Mouse (Mus musculus) forebrain, embryonic 14.5 days (tissue): ENCODE results near the gene Gpr183. TPM values are rescaled to one million over a fixed set of nuclear protein-coding genes. Genes with fewer than 3 reads are reported as not detected.

Source experiments
- ATAC-seq: fragments of 200-750 bp; cut with Nextera tagmentation; 2 replicates; pipeline ENCODE4 v1.8.0; 2017; ENCODE audit warnings: mild to moderate bottlenecking, moderate library complexity
- DNase-seq: peaks from one replicate; pipeline ENCODE4 v3.0.0-alpha.2; 2015; ENCODE audit warnings: low spot score
- H3K27ac ChIP-seq: fragments of 300-500 bp; sonication (generic); 2 replicates; pipeline ENCODE4 v1.5.1; 2014; ENCODE audit warnings: low read depth, mild to moderate bottlenecking, control low read depth, low read length, moderate library complexity
- H3K27me3 ChIP-seq: fragments of 300-500 bp; sonication (generic); replicated peaks from 2 replicates; pipeline ENCODE4 v1.6.1; 2014; ENCODE audit warnings: low read length, control low read depth, mixed read lengths; ENCODE audit not compliant: control insufficient read depth, insufficient read depth
- H3K36me3 ChIP-seq: fragments of 300-500 bp; sonication (generic); 2 replicates; pipeline ENCODE4 v1.6.1; 2014; ENCODE audit warnings: low read length, control low read depth; ENCODE audit not compliant: control insufficient read depth, insufficient read depth
- H3K4me1 ChIP-seq: fragments of 300-500 bp; sonication (generic); 2 replicates; pipeline ENCODE4 v1.6.1; 2014; ENCODE audit warnings: antibody characterized with exemption, low read length, control low read depth; ENCODE audit not compliant: control insufficient read depth, insufficient read depth
- H3K4me2 ChIP-seq: fragments of 300-500 bp; sonication (generic); 2 replicates; pipeline ENCODE4 v1.6.1; 2014; ENCODE audit warnings: mild to moderate bottlenecking, control low read depth, low read length
- H3K4me3 ChIP-seq: fragments of 300-500 bp; sonication (generic); 2 replicates; pipeline ENCODE4 v1.5.1; 2014; ENCODE audit warnings: low read depth, low read length, control low read depth
- H3K9ac ChIP-seq: fragments of 300-500 bp; sonication (generic); 2 replicates; pipeline ENCODE4 v1.6.1; 2014; ENCODE audit warnings: mild to moderate bottlenecking, low read length, control low read depth, moderate library complexity
- H3K9me3 ChIP-seq: fragments of 300-500 bp; sonication (generic); replicated peaks from 2 replicates; pipeline ENCODE4 v1.6.1; 2016; ENCODE audit warnings: low read length, control low read depth, mixed read lengths; ENCODE audit not compliant: control insufficient read depth
- WGBS: fragments of 180-500 bp; shearing (Covaris S2); extraction: QIAGEN DNeasy Blood & Tissue Kit; methylation state at CpG from one replicate; pipeline ENCODE4 v1.1.7; 2014; 5-methylcytosine and 5-hydroxymethylcytosine counted together
- polyA plus RNA-seq: library from polyadenylated mRNA; unstranded; fragments of >200 nt; fragmentation: Nextera tagmentation; extraction: Ambion mirVana; gene quantifications from 2 replicates; pipeline ENCODE4 v1.2.1, GENCODE M21; 2014

Gene Gpr183
- polyA plus RNA-seq, 1 experiment from 2014 or later: 1.1 TPM

DNA sequence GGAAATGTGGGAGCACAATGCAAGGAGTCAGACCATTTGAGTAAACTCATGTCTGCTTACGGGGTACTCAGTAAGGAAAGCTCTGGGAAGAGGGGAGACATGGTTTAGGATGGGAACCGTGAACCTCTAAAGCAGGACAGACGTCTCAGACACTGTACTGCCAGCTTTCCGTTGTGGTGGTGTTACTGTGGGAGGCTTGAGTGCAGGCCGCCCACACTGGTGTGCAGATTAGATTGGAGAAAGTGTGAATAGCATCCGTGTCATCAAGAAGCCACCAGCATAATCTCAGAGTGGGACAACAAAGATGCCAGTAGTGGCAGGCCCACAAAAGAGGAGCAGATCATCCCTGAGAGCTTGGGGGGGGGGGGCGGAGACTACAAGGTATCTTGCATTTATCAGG, 37.2 kb upstream of the Gpr183 start:
- ATAC-seq: no peak
- WGBS: 93% methylated on average over 7 of the region's 7 CpGs

DNA sequence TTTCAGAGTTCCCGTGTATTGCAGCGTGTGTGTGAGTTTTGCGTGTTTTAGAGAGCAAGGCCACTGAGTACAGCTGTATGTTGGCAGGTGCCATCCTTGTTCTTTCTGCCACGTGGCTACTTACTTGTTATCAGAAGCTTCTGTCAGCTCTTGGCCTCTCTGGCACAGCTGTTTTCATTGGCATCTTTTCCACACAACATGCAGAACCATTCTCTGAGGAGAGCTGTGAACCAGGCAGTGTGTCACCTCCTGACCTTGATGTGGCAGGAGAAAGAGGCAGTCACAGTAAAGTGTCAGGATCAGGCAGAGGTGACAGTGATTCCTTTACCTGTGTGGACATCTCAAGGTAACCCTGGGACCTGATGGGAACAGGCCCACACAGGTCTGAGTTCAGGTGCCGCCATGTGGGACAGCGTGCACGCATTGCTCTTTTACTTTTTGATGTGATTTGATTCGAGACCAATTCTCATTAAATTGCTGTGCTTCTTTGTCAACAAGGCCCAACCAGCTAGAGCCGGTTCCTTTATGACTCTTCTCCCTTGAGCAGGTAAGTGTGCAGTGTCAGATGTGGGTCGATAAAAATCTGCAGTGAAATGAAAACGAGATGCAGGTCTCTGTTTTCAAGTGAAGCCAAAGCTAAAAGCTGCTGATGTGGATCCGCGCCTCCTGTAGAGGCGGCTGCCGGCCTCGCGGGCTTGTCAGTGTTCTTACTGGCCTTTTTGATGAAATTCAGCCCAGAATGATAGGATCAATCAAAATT, 35.5 kb upstream of the Gpr183 start:
- H3K4me2 ChIP-seq: no peak overlapping the region
- DNase-seq (no peak), ATAC-seq (no peak)
- no peak overlapping the region for H3K27ac ChIP-seq
- no peak overlapping the region for H3K4me3 ChIP-seq
- no peaks in the 10 kb centered on the region for H3K27me3 ChIP-seq
- H3K9me3 ChIP-seq: no peaks in the 10 kb centered on the region
- no peaks in the 10 kb centered on the region for H3K4me1 ChIP-seq
- H3K9ac ChIP-seq: no peak overlapping the region
- 94% methylated on average over 17 of the region's 17 CpGs for WGBS
- peaks cover 9% of the 10 kb centered on the region; the same call in 1 of the 2 replicates for H3K36me3 ChIP-seq

More for the DNA sequence above, 37.2 kb upstream of the Gpr183 start:
- Histone ChIP-seq H3K4me3 (no peak overlapping the region), H3K9ac (no peak overlapping the region), H3K9me3 (no peaks in the 10 kb centered on the region), H3K27me3 (no peaks in the 10 kb centered on the region), H3K27ac (no peak overlapping the region), H3K4me2 (no peak overlapping the region), H3K4me1 (no peaks in the 10 kb centered on the region), H3K36me3 (no peaks in the 10 kb centered on the region)
- DNase-seq: no peak

DNA sequence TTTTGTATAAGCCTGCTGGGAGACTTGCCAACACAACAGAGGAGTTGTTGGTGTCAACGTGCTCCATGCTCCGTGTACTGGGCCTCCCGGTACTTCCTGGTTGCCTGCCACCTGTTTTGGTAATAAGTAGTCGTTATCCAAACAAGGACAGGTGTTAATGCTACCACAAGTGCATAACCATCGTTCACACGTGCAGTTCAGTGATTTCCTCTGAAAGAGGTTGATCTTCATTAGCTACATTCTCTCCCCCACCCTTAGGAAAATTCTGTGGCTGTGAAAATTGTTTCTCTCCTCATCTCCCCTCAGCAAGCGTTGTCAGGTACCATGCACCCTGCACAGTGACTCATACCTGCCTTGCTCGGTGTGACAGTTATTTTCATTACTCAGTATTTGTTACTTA, 34.5 kb upstream of the Gpr183 start:
- no peak overlapping the region for H3K27ac ChIP-seq
- no peaks in the 10 kb centered on the region for H3K4me1 ChIP-seq
- DNase-seq: peak; percentile 10
- no peak overlapping the region for H3K4me3 ChIP-seq
- no peaks in the 10 kb centered on the region for H3K27me3 ChIP-seq
- H3K4me2 ChIP-seq: no peak overlapping the region
- no peak for ATAC-seq
- H3K9ac ChIP-seq: no peak overlapping the region
- peaks cover 12% of the 10 kb centered on the region; the same call in 1 of the 2 replicates for H3K36me3 ChIP-seq
- no peaks in the 10 kb centered on the region for H3K9me3 ChIP-seq
- WGBS: 58% methylated on average over 8 of the region's 8 CpGs

DNA sequence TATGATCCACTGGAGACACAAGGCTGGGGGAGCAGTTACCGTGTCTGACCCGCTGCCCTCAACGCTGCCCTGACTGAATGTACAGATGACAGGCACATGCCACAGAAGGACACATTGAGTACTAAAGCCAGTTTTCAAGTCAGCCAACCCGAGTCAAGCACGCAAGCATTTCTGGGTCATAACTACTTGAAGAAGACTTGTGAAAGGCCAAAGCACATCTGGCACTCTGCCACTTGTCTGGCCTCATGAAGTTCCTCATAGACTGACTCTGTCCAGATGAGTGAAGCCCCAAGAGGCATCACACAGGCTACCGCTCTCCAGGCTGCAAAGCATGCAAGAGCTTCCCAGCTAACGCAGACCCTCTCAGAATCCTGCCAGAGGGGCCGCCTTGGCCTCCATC, 31.8 kb upstream of the Gpr183 start:
- Histone ChIP-seq H3K9me3 (no peaks in the 10 kb centered on the region), H3K9ac (no peak overlapping the region), H3K27ac (no peak overlapping the region), H3K4me2 (no peak overlapping the region), H3K36me3 (peaks cover 12% of the 10 kb centered on the region; the same call in 1 of the 2 replicates), H3K4me3 (no peak overlapping the region), H3K4me1 (no peaks in the 10 kb centered on the region), H3K27me3 (no peaks in the 10 kb centered on the region)
- ATAC-seq: no peak
- no peak for DNase-seq
- 96% methylated on average over 8 of the region's 8 CpGs for WGBS

DNA sequence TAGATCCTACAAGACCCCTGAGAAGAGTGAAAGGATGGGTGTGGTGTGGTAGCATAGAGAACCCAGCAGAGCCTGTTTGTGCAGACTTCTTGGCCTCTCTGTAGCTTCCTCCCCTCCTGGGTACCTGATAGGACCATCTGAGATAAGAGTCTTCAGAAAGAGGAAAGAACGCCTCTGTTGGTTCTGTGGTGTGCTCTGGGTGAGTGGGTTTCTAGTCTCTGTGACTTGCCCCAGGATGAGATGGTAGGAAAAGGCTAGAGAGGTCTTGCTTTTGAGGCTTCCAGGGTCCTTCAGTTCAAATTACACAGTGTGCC, 30.5 kb upstream of the Gpr183 start:
- H3K27me3 ChIP-seq: no peaks in the 10 kb centered on the region
- peaks cover 12% of the 10 kb centered on the region; the same call in 1 of the 2 replicates for H3K36me3 ChIP-seq
- DNase-seq (no peak), ATAC-seq (no peak)
- no peaks in the 10 kb centered on the region for H3K9me3 ChIP-seq
- H3K4me2 ChIP-seq: no peak overlapping the region
- H3K4me1 ChIP-seq: no peaks in the 10 kb centered on the region
- H3K4me3 ChIP-seq: no peak overlapping the region
- no peak overlapping the region for H3K9ac ChIP-seq
- 93% methylated on average over 1 of the region's 1 CpGs for WGBS
- H3K27ac ChIP-seq: no peak overlapping the region

DNA sequence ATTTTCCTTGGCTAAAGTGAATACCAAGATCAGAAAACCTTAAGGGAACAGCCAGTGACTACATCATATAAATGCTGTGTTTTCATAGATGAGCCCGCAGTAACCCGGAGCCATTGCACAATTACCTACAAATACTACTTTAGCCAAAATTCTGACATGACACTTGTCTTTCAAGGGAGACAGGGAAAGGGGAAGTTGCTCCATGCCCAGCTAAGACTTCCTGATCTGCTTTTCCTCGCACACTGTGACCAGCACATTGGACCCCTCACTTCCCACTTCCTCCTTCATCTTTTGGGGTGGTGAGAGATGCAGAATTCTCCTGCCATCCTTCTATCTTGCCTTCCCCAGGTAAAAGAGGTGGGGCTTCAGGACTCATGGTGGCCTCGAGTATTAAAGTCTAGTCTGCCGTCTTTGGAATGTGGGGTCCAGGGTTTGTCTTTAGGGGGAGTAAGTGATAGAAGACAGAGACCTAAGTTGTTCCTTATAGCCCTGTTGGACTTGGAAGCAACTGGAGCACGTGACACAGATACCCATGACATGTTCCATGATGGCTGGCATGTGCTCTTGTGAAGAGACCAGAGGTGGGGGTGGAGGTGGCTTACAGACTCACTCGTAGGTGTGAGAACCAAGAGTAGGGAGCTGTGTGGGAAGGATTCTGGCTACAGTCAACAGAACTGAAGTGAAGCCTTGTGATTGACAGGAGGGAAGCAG, 30.0 kb upstream of the Gpr183 start:
- DNase-seq (no peak), ATAC-seq (no peak)
- Histone ChIP-seq H3K4me3 (no peak overlapping the region), H3K9me3 (no peaks in the 10 kb centered on the region), H3K4me1 (no peaks in the 10 kb centered on the region), H3K27me3 (no peaks in the 10 kb centered on the region), H3K4me2 (no peak overlapping the region), H3K27ac (no peak overlapping the region), H3K9ac (no peak overlapping the region), H3K36me3 (peaks cover 12% of the 10 kb centered on the region; the same call in 1 of the 2 replicates)
- WGBS: 94% methylated on average over 7 of the region's 7 CpGs

DNA sequence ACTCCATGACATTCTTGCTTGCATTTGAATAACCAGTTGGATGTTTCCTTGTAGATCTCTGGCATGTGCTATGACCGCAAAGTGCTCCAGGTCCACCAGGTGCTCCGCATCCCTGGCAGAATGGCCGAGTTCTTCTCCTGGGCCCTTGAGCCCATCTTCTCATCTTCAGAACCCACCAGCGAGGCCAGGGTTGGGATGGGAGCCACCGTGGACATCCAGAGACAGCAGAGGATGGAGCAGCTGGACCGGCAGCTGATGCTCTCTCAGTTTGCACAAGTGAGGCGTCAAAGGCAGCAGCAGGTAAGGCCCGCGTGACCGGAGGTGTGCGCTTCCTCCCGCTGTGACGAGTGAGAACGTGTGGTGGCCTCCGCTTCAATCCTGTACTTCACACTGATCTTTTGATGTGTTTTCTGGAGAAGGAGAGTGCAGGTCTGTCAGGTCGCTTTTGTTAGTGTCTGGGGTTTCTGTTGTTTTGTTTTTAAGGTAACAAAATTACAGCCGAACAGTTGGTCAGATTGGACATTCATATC, 29.2 kb upstream of the Gpr183 start:
- ATAC-seq: no peak
- Histone ChIP-seq H3K9me3 (no peaks in the 10 kb centered on the region), H3K4me3 (no peak overlapping the region), H3K9ac (no peak overlapping the region), H3K27ac (no peak overlapping the region), H3K27me3 (no peaks in the 10 kb centered on the region), H3K4me1 (no peaks in the 10 kb centered on the region), H3K36me3 (peaks cover 12% of the 10 kb centered on the region; the same call in 1 of the 2 replicates), H3K4me2 (no peak overlapping the region)
- no peak for DNase-seq
- WGBS: 98% methylated on average over 17 of the region's 17 CpGs

DNA sequence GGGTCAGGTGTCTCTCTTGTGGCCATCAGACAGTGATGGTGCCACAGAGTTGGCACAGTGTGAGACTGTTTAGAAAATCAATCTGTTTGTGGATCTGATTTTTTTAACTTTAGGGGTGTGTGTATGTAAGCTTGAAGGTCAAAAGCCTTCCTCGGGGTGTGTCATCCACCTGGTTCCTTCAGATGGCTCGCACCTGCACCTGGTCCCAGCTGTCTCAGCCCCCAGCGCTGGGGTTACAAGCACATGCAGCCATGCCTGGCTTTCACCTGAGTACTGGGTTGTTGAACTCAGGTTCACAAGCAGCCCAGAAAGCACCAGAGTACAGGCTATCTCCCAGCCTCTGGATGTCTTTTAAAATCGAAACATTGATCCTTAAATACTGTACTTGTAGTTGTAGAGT, 28.6 kb upstream of the Gpr183 start:
- Histone ChIP-seq H3K9me3 (no peaks in the 10 kb centered on the region), H3K4me3 (no peak overlapping the region), H3K4me1 (no peaks in the 10 kb centered on the region), H3K27me3 (no peaks in the 10 kb centered on the region), H3K9ac (no peak overlapping the region), H3K4me2 (no peak overlapping the region), H3K36me3 (peaks cover 12% of the 10 kb centered on the region; the same call in 1 of the 2 replicates), H3K27ac (no peak overlapping the region)
- DNase-seq: no peak
- no peak for ATAC-seq
- 97% methylated on average over 4 of the region's 4 CpGs for WGBS
